Mouse (Mus musculus) neural tube, embryonic 14.5 days (tissue): Measurements from ENCODE around the gene Atxn1. TPM values are rescaled to one million over a fixed set of nuclear protein-coding genes. Genes with fewer than 3 reads are reported as not detected.
A peak's percentile ranks its signal among the peaks of the same experiment; 100 is the strongest.

Experiments used
- ATAC-seq: fragments of 200-750 bp; cut with Nextera tagmentation; 2 replicates; pipeline ENCODE4 v1.8.0; 2017; ENCODE audit warnings: low read depth, mild to moderate bottlenecking, moderate TSS enrichment, moderate library complexity
- H3K27ac ChIP-seq: fragments of 300-500 bp; sonication (generic); 2 replicates; pipeline ENCODE4 v1.5.1; 2014; ENCODE audit warnings: low read depth, mild to moderate bottlenecking, control low read depth, low read length, moderate library complexity, mixed read lengths
- H3K27me3 ChIP-seq: fragments of 300-500 bp; sonication (generic); 2 replicates; pipeline ENCODE4 v1.6.1; 2014; ENCODE audit warnings: low read length; ENCODE audit not compliant: control insufficient read depth, insufficient read depth
- H3K36me3 ChIP-seq: fragments of 300-500 bp; sonication (generic); 2 replicates; pipeline ENCODE4 v1.6.1; 2014; ENCODE audit warnings: low read length, mixed read lengths; ENCODE audit not compliant: control insufficient read depth, insufficient read depth
- H3K4me1 ChIP-seq: fragments of 300-500 bp; sonication (generic); 2 replicates; pipeline ENCODE4 v1.6.1; 2014; ENCODE audit warnings: low read length; ENCODE audit not compliant: control insufficient read depth, insufficient read depth
- H3K4me2 ChIP-seq: fragments of 300-500 bp; sonication (generic); 2 replicates; pipeline ENCODE4 v1.6.1; 2014; ENCODE audit warnings: mild to moderate bottlenecking, low read depth, low read length, control low read depth
- H3K4me3 ChIP-seq: fragments of 300-500 bp; sonication (generic); 2 replicates; pipeline ENCODE4 v1.5.1; 2014; ENCODE audit warnings: low read depth, low read length, control low read depth, mixed read lengths
- H3K9ac ChIP-seq: fragments of 300-500 bp; sonication (generic); replicated peaks from 2 replicates; pipeline ENCODE4 v1.6.1; 2014; ENCODE audit warnings: low read depth, mild to moderate bottlenecking, control low read depth, low read length, mixed read lengths
- H3K9me3 ChIP-seq: fragments of 300-500 bp; sonication (generic); 2 replicates; pipeline ENCODE4 v1.6.1; 2016; ENCODE audit warnings: low read length; ENCODE audit not compliant: control insufficient read depth
- WGBS: fragments of 180-500 bp; shearing (Covaris S2); extraction: QIAGEN DNeasy Blood & Tissue Kit; methylation state at CpG from one replicate; pipeline ENCODE4 v1.1.7; 2014; 5-methylcytosine and 5-hydroxymethylcytosine counted together
- polyA plus RNA-seq: library from polyadenylated mRNA; unstranded; fragments of >200 nt; fragmentation: Nextera tagmentation; extraction: Ambion mirVana; gene quantifications from 2 replicates; pipeline ENCODE4 v1.2.1, GENCODE M21; 2014

Gene Atxn1
- polyA plus RNA-seq, 1 experiment from 2014 or later: 9.4 TPM

DNA sequence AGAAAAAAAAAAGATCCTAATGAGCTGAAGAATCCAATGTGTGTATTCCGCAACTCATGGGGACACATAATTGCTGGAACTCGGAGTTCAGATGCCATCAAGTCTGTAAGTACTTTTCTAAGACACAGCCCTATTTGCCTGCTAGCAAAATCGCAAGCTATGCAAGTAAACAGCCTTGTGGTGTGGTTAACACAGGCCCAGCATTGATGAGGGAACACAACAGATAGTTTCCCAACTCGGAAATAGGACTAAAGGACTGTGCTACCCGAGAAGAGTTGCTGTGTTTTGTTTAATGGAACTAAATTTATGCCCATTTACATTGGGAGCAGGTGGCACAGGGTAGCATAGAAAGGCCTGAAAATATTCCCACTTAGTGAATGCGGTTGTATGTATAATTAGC lies 214.2 kb downstream of the Atxn1 start:
- no peak overlapping the region for H3K27ac ChIP-seq
- no peak for ATAC-seq
- no peaks in the 10 kb centered on the region for H3K27me3 ChIP-seq
- H3K4me3 ChIP-seq: no peak overlapping the region
- H3K9me3 ChIP-seq: no peaks in the 10 kb centered on the region
- 41% methylated on average over 6 of the region's 6 CpGs for WGBS
- H3K36me3 ChIP-seq: no peaks in the 10 kb centered on the region
- peaks cover 10% of the 10 kb centered on the region; the same call in 1 of the 2 replicates for H3K4me1 ChIP-seq
- H3K9ac ChIP-seq: no peak overlapping the region
- no peak overlapping the region for H3K4me2 ChIP-seq

DNA sequence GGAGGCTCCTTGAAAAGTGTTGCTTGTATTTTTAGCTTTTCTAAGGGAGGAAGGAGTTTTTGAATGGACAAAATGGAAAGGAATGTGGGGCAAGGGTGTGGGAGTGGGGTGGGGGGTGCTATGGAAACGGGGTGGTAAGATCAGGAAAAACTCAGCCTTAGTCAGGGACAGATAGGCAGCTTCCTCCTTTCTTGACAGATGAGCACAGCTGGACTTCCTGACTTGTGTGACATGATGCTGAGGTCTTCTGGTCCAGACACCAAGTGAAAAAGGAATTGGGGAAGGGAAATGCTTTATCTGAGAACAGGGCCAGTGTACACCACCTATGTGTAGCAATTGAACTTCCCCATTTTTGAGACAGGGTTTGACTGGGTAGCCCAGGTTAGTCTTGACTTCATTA lies 214.9 kb downstream of the Atxn1 start:
- Histone ChIP-seq H3K36me3 (no peaks in the 10 kb centered on the region), H3K9ac (no peak overlapping the region), H3K27me3 (no peaks in the 10 kb centered on the region), H3K9me3 (no peaks in the 10 kb centered on the region), H3K27ac (no peak overlapping the region), H3K4me3 (no peak overlapping the region), H3K4me1 (peaks cover 10% of the 10 kb centered on the region; the same call in 1 of the 2 replicates), H3K4me2 (no peak overlapping the region)
- 65% methylated on average over 1 of the region's 1 CpGs for WGBS
- ATAC-seq: no peak

DNA sequence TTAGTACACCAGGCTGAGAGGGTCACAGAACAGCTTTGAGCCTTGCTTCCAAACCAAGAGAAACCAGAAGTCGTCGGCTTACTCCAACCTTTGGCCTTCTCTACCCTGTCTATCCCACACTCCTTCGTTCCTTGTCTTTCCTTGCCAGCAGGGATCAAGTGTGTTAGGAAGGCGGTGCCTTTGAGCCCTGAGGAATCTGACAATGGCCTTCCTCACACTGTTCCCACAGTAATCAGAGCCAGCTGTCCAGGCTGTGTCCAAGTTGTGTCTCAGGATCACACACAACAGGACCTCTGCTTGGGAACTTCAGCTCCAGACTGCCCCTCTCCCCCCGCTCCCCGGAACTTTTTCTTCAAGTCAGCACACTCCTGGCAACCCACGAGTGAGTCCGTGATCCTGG lies 215.6 kb downstream of the Atxn1 start:
- Histone ChIP-seq H3K9ac (no peak overlapping the region), H3K27me3 (no peaks in the 10 kb centered on the region), H3K36me3 (no peaks in the 10 kb centered on the region), H3K4me2 (no peak overlapping the region), H3K4me1 (peaks cover 10% of the 10 kb centered on the region; the same call in 1 of the 2 replicates), H3K4me3 (no peak overlapping the region), H3K27ac (no peak overlapping the region), H3K9me3 (no peaks in the 10 kb centered on the region)
- 75% methylated on average over 8 of the region's 8 CpGs for WGBS
- ATAC-seq: no peak

DNA sequence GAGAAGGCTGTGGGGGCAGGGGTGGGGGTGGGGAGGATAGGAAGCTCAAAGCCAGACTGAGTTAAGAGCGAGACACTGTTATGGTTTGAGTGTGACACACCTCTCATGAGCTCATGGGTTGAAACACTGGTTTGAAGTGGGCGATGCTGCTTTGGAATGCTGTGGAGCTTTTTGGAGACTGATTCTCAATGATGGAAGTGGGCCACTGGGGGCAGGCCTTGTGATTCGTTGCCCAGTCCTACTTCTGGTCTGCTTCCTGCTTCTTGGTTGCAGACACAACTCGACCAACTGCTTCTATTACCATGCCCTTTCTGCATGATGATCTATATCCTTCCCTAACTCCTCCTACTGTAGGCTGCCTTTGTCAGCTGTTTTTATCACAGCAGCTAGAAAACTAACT lies 216.1 kb downstream of the Atxn1 start:
- no peaks in the 10 kb centered on the region for H3K36me3 ChIP-seq
- H3K27me3 ChIP-seq: no peaks in the 10 kb centered on the region
- no peak overlapping the region for H3K9ac ChIP-seq
- no peak for ATAC-seq
- peaks cover 10% of the 10 kb centered on the region; the same call in 1 of the 2 replicates for H3K4me1 ChIP-seq
- no peaks in the 10 kb centered on the region for H3K9me3 ChIP-seq
- H3K27ac ChIP-seq: no peak overlapping the region
- no peak overlapping the region for H3K4me3 ChIP-seq
- 77% methylated on average over 4 of the region's 4 CpGs for WGBS
- no peak overlapping the region for H3K4me2 ChIP-seq

DNA sequence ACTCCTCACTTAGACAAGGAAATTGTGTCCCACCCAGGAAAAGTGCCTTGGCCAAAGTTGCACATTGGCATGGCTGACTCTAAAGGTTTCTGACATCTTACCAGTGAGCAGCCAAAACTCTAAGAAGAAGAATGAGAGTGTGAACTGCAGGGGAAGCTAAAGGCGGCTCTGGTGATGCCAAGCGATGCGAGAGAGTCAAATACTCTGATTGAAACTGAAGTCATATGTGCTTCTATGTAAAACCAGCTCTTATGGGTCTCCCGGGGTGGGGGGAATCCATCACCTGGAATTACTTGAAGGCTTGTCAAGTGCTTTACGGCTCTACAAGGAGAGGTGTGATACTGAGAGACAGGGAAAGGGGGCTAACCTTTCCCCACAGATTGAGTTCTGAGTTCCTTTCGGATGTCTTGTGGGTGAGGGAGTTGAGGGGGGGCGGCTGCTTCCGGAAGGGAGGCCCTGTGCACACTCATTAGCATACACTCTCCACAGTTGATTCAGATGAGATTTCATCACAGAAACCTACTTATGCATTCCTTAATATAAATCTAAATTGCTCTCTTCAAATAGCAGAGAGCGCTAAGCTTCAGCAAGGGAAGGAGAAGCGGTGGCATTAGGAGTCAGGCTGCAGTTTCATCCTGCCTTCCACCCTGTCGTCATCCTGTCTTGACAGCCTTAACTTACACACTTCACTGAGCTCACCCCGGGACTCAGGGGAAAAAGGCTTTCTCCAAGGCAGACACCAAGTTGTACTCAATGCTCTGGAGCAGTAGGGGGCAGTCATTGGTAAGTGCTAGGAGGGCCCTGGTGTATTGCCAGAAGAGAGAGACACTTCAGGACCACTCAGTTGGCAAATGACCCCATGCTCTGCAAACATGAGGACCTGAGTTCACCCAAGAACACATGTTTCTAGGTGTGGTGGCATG lies 218.7 kb downstream of the Atxn1 start:
- ATAC-seq: peak; percentile 34; the same call in 1 of the 2 replicates
- H3K27me3 ChIP-seq: no peaks in the 10 kb centered on the region
- peaks cover 7% of the 10 kb centered on the region; the same call in 1 of the 2 replicates for H3K4me1 ChIP-seq
- H3K9ac ChIP-seq: no peak overlapping the region
- WGBS: 56% methylated on average over 12 of the region's 12 CpGs
- H3K4me2 ChIP-seq: no peak overlapping the region
- no peaks in the 10 kb centered on the region for H3K36me3 ChIP-seq
- H3K4me3 ChIP-seq: no peak overlapping the region
- H3K9me3 ChIP-seq: no peaks in the 10 kb centered on the region
- H3K27ac ChIP-seq: 0 out of 2 replicates have a peak overlapping the region, but pooled peaks have one; percentile 39

DNA sequence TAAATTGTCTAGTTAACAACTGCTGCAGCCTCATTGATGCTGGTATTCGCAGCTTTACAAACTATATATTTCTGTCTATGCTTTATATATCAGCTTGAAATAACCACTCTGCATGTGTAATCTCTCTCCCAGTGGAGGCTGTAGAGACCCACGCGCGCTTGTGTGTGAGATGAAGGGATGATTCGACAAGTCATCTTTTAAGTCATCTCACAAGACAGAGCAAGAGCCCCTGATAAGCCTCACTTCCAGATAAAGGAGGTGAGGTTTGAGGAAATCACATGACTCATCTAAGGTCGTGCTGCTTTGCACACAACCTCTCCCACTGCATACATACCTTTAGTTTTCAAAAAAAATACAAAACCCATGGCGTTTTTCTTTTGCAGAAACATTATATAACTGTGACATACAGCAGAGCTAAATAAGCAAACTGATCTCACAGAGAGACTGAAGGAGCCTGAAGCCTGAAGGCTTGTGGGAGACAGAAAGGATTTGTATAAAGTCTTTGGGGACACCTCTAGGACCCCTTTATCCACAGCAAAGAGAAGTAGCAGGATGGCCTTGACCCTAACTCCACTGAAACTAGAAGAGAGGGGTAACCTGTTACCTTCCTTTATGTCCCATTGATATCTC lies 219.9 kb downstream of the Atxn1 start:
- no peak overlapping the region for H3K27ac ChIP-seq
- ATAC-seq: no peak
- H3K4me2 ChIP-seq: no peak overlapping the region
- peaks cover 4% of the 10 kb centered on the region; the same call in 1 of the 2 replicates for H3K4me1 ChIP-seq
- no peak overlapping the region for H3K9ac ChIP-seq
- no peaks in the 10 kb centered on the region for H3K9me3 ChIP-seq
- WGBS: 87% methylated on average over 7 of the region's 7 CpGs
- H3K27me3 ChIP-seq: no peaks in the 10 kb centered on the region
- H3K4me3 ChIP-seq: no peak overlapping the region
- H3K36me3 ChIP-seq: no peaks in the 10 kb centered on the region

DNA sequence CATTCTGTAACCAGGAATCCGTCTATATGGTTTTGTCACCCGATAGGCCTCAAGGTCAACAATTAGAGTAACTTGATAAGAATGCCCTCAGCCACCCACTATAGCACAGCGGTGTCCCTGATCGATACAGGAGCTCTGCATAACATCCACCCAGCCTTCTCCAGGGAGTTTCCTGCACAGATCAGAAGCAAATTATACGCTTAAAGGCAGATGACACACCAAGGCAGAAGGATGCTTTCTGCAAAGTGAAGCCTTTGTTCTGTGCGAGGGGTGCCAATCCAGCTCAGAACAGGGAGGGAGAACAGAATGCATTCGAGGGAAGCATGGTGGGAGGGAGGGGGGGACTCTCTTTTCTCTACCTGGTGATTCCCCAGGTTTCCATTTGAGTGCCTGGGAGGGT lies 221.0 kb downstream of the Atxn1 start:
- Histone ChIP-seq H3K4me3 (no peak overlapping the region), H3K4me2 (no peak overlapping the region), H3K9ac (no peak overlapping the region), H3K27ac (no peak overlapping the region), H3K9me3 (no peaks in the 10 kb centered on the region), H3K4me1 (no peaks in the 10 kb centered on the region; the same call in 1 of the 2 replicates), H3K36me3 (no peaks in the 10 kb centered on the region), H3K27me3 (no peaks in the 10 kb centered on the region)
- WGBS: 66% methylated on average over 7 of the region's 7 CpGs
- ATAC-seq: no peak

DNA sequence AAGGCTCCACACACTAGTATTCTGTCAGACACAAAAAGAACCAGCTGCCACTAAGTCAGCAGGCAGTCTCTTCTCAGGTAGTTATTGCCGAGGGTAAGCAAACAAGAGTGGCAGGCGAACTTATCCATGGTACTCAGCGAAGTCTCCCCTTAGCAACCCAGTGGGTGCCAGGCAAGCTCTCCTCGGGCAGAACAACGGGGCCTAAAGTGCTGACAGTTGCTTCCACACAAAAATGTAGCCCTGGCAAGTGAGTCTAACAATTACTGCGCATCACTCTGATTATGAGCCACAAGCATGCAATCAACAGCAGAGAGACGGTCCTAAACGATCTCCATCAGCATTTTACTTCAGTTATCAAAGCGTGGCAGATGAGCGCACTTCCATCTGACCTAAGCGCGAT lies 224.4 kb downstream of the Atxn1 start:
- H3K27me3 ChIP-seq: no peaks in the 10 kb centered on the region
- H3K27ac ChIP-seq: no peak overlapping the region
- H3K4me2 ChIP-seq: no peak overlapping the region
- no peaks in the 10 kb centered on the region for H3K9me3 ChIP-seq
- 67% methylated on average over 12 of the region's 12 CpGs for WGBS
- no peaks in the 10 kb centered on the region for H3K36me3 ChIP-seq
- H3K9ac ChIP-seq: no peak overlapping the region
- H3K4me3 ChIP-seq: no peak overlapping the region
- ATAC-seq: no peak
- no peaks in the 10 kb centered on the region for H3K4me1 ChIP-seq

DNA sequence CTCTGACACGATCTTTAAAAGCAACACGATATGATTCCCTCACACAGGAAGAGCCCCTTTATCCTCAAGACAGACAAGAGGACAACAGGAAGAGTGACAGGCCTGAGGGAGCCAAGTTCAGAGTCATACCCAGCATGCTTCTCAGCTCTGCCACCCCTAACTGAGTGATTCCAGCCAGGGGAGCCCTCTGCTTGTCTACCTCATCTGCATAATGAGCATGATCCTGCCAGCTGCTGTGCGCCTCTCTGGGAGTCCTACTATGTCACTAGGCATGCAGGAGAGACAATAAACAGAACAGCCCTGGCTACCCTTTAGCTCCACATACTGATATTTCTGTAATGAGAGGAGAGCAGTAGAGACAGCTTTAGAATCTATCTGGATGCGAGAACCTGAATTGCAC lies 228.6 kb downstream of the Atxn1 start:
- H3K9me3 ChIP-seq: no peaks in the 10 kb centered on the region
- H3K36me3 ChIP-seq: no peaks in the 10 kb centered on the region
- H3K4me2 ChIP-seq: no peak overlapping the region
- no peaks in the 10 kb centered on the region for H3K27me3 ChIP-seq
- no peak overlapping the region; the same call in 1 of the 2 replicates for H3K27ac ChIP-seq
- no peak overlapping the region for H3K9ac ChIP-seq
- no peak overlapping the region for H3K4me3 ChIP-seq
- WGBS: 65% methylated on average over 4 of the region's 4 CpGs
- ATAC-seq: no peak
- H3K4me1 ChIP-seq: no peaks in the 10 kb centered on the region
